Mouse (Mus musculus): Measurements from ENCODE around the gene Acan. TPM values are rescaled to one million over a fixed set of nuclear protein-coding genes. Genes with fewer than 3 reads are reported as not detected.
A peak's percentile ranks its signal among the peaks of the same experiment; 100 is the strongest.

Gene Acan
- polyA plus RNA-seq, 1 experiment from 2014 or later, result not detected

DNA sequence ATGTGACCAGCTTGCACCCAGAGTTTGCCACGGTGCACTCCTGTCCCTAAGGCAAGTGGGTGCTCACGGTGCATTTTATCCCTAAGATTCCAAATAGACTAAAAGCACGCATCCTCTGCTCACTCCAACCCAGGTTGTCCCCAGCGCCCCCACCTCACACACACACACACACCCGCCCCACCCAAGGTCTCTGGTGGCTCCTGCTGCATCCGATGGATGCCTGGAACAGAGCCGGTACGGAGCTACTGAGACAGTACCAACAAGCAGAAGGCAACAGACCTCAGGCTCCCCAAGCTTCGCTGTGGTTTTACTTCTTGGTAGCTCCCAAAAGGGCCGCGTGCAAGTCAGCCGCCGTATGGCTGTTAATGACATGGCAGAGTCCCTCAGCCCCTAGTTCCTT is 77.1 kb downstream of the Acan start:
- TF ChIP-seq CTCF (IDR thresholded peaks at IDR 0.05; ENCODE audit: low read depth), result no peak
- 0 out of 2 replicates have a peak, but pooled peaks cover 4% of the 10 kb centered on the region for H3K27me3 ChIP-seq (replicated peaks; ENCODE audit: control insufficient read depth, insufficient read depth, low read length)
- ATAC-seq, result no peak
- no peak overlapping the region for H3K4me3 ChIP-seq (ENCODE audit: low read depth, low read length)
- H3K4me2 ChIP-seq (replicated peaks; ENCODE audit: low read depth), result peak overlapping the region; percentile 56
- no peak overlapping the region for H3K27ac ChIP-seq (ENCODE audit: low read depth, low read length)
- 0 out of 2 replicates have a peak, but pooled peaks cover 2% of the 10 kb centered on the region for H3K4me1 ChIP-seq (replicated peaks; ENCODE audit: control insufficient read depth, insufficient read depth, low read length)
- H3K36me3 ChIP-seq (ENCODE audit: control insufficient read depth, insufficient read depth), result peaks cover 14% of the 10 kb centered on the region; the same call in 1 of the 2 replicates
- H3K9ac ChIP-seq (ENCODE audit: low read depth, low read length), result no peak overlapping the region
- WGBS, result 23% methylated on average over 13 of the region's 13 CpGs
- no peaks in the 10 kb centered on the region for H3K9me3 ChIP-seq (ENCODE audit: control insufficient read depth)

DNA sequence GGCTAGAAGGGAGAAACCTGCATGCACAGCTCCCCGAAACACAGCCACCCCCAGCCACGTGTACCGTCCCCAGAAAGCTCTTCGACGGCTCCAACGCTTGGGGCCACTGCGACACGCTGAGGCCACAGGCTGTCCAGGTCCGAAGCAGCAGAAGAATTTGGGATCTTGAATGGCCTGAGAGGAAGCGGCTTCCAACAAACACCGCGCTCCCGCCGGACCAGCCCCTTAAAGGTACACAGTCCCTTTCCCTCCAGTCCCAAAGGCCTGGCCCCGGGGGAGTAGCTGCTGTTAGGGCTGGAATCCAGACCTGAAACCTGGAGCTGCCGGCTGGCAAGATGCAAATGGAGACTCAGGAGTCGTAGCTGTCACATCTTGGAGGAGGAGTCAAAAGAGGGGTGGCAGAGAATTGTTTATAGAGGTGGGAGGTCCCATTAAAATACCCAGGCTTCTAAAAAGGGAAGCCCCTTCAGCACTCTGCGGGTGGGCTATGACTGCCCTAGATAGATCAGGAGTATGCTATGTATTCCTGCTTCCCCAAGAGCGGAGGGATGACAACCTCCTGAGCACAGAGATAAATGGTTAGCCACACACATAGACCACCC is 77.7 kb downstream of the Acan start, which contains the start of gene Hapln3:
Hapln3 (minus strand) TSS at position 176 of the 602 bp plus-strand sequence.
- no peak for TF ChIP-seq CTCF (IDR thresholded peaks at IDR 0.05; ENCODE audit: low read depth)
- Histone ChIP-seq H3K9ac (ENCODE audit: low read depth, low read length) (peak within 1 kb of the TSS; percentile 17; the same call in 1 of the 2 replicates), H3K4me2 (replicated peaks; ENCODE audit: low read depth) (peak within 1 kb of the TSS; percentile 56), H3K36me3 (ENCODE audit: control insufficient read depth, insufficient read depth) (peaks cover 20% of the 10 kb centered on the region; the same call in 1 of the 2 replicates), H3K9me3 (ENCODE audit: control insufficient read depth) (no peaks in the 10 kb centered on the region), H3K27me3 (replicated peaks; ENCODE audit: control insufficient read depth, insufficient read depth, low read length) (0 out of 2 replicates have a peak, but pooled peaks cover 4% of the 10 kb centered on the region), H3K4me3 (ENCODE audit: low read depth, low read length) (no peak within 1 kb of the TSS), H3K4me1 (replicated peaks; ENCODE audit: control insufficient read depth, insufficient read depth, low read length) (0 out of 2 replicates have a peak, but pooled peaks cover 2% of the 10 kb centered on the region), H3K27ac (ENCODE audit: low read depth, low read length) (no peak within 1 kb of the TSS)
- 8% methylated on average over 19 of the region's 19 CpGs for WGBS
- no peak for ATAC-seq

DNA sequence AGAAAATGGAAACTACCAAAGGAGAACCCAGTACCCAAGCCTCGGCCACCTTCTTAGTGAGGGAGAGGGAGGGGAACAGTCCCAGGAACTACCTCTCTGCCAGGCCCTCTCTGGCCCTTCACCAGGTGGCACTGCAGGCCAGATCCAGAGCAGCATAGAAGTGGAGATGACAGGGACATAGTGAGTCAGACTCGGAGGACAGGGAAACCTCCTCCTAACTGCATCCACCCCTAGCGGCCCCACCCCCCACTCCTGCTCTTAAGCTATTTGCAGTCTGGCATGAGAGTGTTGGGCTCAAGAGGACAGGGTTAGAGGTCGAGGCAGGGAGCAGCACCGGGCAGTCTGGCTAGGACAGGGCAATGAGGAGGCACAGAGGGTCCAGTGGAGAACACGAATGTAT is 80.1 kb downstream of the Acan start:
- TF ChIP-seq CTCF (IDR thresholded peaks at IDR 0.05; ENCODE audit: low read depth), result peak; percentile 62
- peaks cover 37% of the 10 kb centered on the region for H3K36me3 ChIP-seq (ENCODE audit: control insufficient read depth, insufficient read depth)
- H3K4me1 ChIP-seq (replicated peaks; ENCODE audit: control insufficient read depth, insufficient read depth, low read length), result 0 out of 2 replicates have a peak, but pooled peaks cover 2% of the 10 kb centered on the region
- no peak overlapping the region for H3K27ac ChIP-seq (ENCODE audit: low read depth, low read length)
- 35% methylated on average over 6 of the region's 6 CpGs for WGBS
- H3K9ac ChIP-seq (ENCODE audit: low read depth, low read length), result no peak overlapping the region
- no peaks in the 10 kb centered on the region for H3K9me3 ChIP-seq (ENCODE audit: control insufficient read depth)
- no peak overlapping the region for H3K4me3 ChIP-seq (ENCODE audit: low read depth, low read length)
- ATAC-seq, result peak; percentile 34
- H3K4me2 ChIP-seq (replicated peaks; ENCODE audit: low read depth), result no peak overlapping the region
- H3K27me3 ChIP-seq (replicated peaks; ENCODE audit: control insufficient read depth, insufficient read depth, low read length), result 0 out of 2 replicates have a peak, but pooled peaks cover 4% of the 10 kb centered on the region

DNA sequence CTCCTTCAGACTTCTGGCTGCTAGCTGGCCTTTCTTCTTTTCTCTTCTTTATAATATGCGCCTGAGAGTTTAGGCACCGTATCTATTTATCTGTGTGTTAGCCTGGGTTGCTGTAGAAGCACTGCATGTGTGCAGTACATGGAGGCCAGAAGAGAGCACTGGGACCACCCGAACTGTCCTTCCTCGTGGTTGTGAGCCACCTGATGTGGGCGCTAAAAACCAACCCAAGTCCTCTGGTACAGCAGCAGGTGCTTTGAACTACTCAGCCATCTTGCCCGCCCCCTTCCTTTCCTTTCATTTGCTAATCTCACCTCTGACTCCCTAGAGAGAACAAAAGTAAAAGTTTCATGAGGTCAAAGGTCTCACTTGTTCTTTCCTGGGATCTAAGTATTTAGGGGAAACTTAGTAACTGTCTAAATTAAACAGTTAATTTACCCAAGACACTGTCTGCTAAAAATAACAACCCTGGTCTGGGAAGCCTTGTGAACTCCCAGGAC is 86.1 kb downstream of the Acan start:
- Histone ChIP-seq H3K9ac (ENCODE audit: low read depth, low read length) (no peak overlapping the region), H3K4me3 (ENCODE audit: low read depth, low read length) (no peak overlapping the region), H3K9me3 (ENCODE audit: control insufficient read depth) (no peaks in the 10 kb centered on the region), H3K4me1 (replicated peaks; ENCODE audit: control insufficient read depth, insufficient read depth, low read length) (no peaks in the 10 kb centered on the region), H3K36me3 (ENCODE audit: control insufficient read depth, insufficient read depth) (peaks cover 59% of the 10 kb centered on the region), H3K4me2 (replicated peaks; ENCODE audit: low read depth) (no peak overlapping the region), H3K27ac (ENCODE audit: low read depth, low read length) (no peak overlapping the region), H3K27me3 (replicated peaks; ENCODE audit: control insufficient read depth, insufficient read depth, low read length) (no peaks in the 10 kb centered on the region)
- WGBS, result 63% methylated on average over 6 of the region's 6 CpGs
- no peak for ATAC-seq
- no peak for TF ChIP-seq CTCF (IDR thresholded peaks at IDR 0.05; ENCODE audit: low read depth)

DNA sequence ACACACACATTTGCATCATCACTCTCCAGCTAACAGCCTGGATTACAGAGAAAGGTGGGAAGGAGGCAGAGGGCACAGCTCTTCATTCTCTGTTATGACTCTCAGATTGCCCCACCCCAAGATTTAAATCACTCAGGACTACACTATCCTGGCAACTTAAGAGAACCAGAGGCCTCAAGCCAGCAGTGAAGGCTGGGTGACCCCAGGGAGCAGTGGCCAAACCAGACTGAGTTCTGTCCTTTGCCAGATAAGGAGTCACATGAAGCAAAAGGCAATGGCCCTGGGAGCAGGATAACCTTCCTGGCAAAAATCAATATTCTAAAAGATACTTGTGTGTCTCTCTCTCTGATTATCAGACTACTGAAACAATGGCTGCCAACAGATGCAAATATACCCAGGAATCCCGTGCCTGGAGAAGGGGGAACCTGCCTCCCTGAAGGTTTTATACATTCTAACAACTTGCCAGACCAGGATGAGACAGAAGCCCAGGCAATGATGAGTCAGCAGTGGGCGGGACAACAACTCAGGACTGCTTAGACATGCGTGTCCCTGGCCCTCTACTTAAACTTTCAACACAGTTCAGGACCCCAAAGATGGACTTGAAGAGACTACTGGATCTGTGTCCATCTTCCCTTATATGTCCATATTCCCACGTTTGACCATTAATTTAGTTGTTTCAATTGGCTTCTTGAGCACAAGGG is 86.8 kb downstream of the Acan start:
- TF ChIP-seq CTCF (IDR thresholded peaks at IDR 0.05; ENCODE audit: low read depth), result no peak
- ATAC-seq, result peak; percentile 53
- Histone ChIP-seq H3K9ac (ENCODE audit: low read depth, low read length) (no peak overlapping the region), H3K4me1 (replicated peaks; ENCODE audit: control insufficient read depth, insufficient read depth, low read length) (no peaks in the 10 kb centered on the region), H3K27me3 (replicated peaks; ENCODE audit: control insufficient read depth, insufficient read depth, low read length) (no peaks in the 10 kb centered on the region), H3K27ac (ENCODE audit: low read depth, low read length) (no peak overlapping the region), H3K36me3 (ENCODE audit: control insufficient read depth, insufficient read depth) (peaks cover 59% of the 10 kb centered on the region), H3K9me3 (ENCODE audit: control insufficient read depth) (no peaks in the 10 kb centered on the region), H3K4me2 (replicated peaks; ENCODE audit: low read depth) (no peak overlapping the region), H3K4me3 (ENCODE audit: low read depth, low read length) (no peak overlapping the region)
- WGBS, result 54% methylated on average over 4 of the region's 4 CpGs

DNA sequence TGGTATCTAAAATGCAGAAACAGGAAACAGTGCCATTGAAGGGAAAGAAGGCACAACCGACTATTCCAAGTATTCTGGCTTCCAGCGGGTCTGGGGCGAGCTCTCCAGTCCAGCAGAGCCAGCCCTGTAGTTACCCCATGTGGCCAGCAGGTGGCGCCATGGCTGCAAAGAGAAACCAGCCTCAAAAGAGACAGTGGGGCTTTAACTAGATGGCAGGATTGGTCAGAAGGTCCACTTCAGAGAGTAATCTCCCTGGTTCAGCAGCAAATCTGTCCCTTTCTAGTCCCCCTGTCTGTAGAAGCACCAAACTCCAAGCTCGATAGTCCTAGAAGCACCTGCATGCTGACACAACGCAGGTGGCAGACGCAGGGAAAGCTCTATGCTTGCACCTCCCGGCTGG is 87.6 kb downstream of the Acan start:
- H3K27ac ChIP-seq (ENCODE audit: low read depth, low read length), result no peak overlapping the region
- TF ChIP-seq CTCF (IDR thresholded peaks at IDR 0.05; ENCODE audit: low read depth), result peak; percentile 96
- peaks cover 57% of the 10 kb centered on the region for H3K36me3 ChIP-seq (ENCODE audit: control insufficient read depth, insufficient read depth)
- H3K9me3 ChIP-seq (ENCODE audit: control insufficient read depth), result no peaks in the 10 kb centered on the region
- no peak overlapping the region for H3K4me3 ChIP-seq (ENCODE audit: low read depth, low read length)
- 44% methylated on average over 8 of the region's 8 CpGs for WGBS
- H3K9ac ChIP-seq (ENCODE audit: low read depth, low read length), result no peak overlapping the region
- no peak overlapping the region for H3K4me2 ChIP-seq (replicated peaks; ENCODE audit: low read depth)
- no peak for ATAC-seq
- H3K4me1 ChIP-seq (replicated peaks; ENCODE audit: control insufficient read depth, insufficient read depth, low read length), result no peaks in the 10 kb centered on the region
- no peaks in the 10 kb centered on the region for H3K27me3 ChIP-seq (replicated peaks; ENCODE audit: control insufficient read depth, insufficient read depth, low read length)
